Mouse (Mus musculus) embryonic fibroblast, embryonic 13.5 days (primary cell): ENCODE data around the gene Rgs4.

Source experiments
- CTCF ChIP-seq: IDR thresholded peaks from 2 replicates; pipeline ENCODE4 v1.5.1; 2011; ENCODE audit warnings: mild to moderate bottlenecking, control low read depth, low read length, moderate library complexity, borderline replicate concordance; ENCODE audit not compliant: insufficient read depth
- POLR2A ChIP-seq: IDR thresholded peaks from 2 replicates; pipeline ENCODE4 v1.6.1; 2011; ENCODE audit warnings: low read depth, mild to moderate bottlenecking, control low read depth, low read length, moderate library complexity

DNA sequence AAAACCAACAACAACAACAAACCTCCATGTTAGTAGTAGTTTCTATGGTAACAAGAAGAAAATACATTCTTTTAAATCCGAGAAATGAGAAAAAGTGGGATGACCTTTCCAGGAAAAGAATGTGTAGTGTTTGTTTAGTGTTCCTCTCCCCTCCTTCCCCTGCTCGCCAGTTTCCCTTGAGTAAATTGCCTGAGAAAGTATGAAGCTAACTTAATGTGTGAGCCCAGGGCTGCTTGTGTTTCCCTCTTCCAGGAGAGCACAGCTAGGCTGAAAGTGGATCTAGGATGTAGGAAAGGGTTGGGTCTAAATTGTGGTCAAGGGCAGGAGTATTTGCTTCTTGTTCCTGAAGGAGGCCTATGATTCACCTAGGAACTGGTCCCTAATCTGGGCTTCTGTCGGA, 53.9 kb downstream of the Rgs4 start:
- TF ChIP-seq POLR2A, result no peak
- TF ChIP-seq CTCF, result no peak
